Mouse (Mus musculus) limb, embryonic 15.5 days (tissue): ENCODE data around the gene Itpkb. TPM values are rescaled to one million over a fixed set of nuclear protein-coding genes. Genes with fewer than 3 reads are reported as not detected.

Experiments used
- ATAC-seq: fragments of 200-750 bp; cut with Nextera tagmentation; 2 replicates; pipeline ENCODE4 v1.8.0; 2017; ENCODE audit warnings: low read depth, moderate TSS enrichment; ENCODE audit not compliant: insufficient number of reproducible peaks, low FRiP score, low TSS enrichment
- H3K27ac ChIP-seq: fragments of 300-500 bp; sonication (generic); 2 replicates; pipeline ENCODE4 v1.5.1; 2015; ENCODE audit warnings: moderate library complexity, mild to moderate bottlenecking, inconsistent platforms
- H3K27me3 ChIP-seq: fragments of 300-500 bp; sonication (generic); 2 replicates; pipeline ENCODE4 v1.6.1; 2015; ENCODE audit warnings: inconsistent platforms
- H3K36me3 ChIP-seq: fragments of 300-500 bp; sonication (generic); 2 replicates; pipeline ENCODE4 v1.6.1; 2015; ENCODE audit warnings: inconsistent platforms
- H3K4me1 ChIP-seq: fragments of 300-500 bp; sonication (generic); 2 replicates; pipeline ENCODE4 v1.6.1; 2015; ENCODE audit warnings: inconsistent platforms
- H3K4me2 ChIP-seq: fragments of 300-500 bp; sonication (generic); 2 replicates; pipeline ENCODE4 v1.6.1; 2015; ENCODE audit warnings: mild to moderate bottlenecking, inconsistent platforms
- H3K4me3 ChIP-seq: fragments of 300-500 bp; sonication (generic); 2 replicates; pipeline ENCODE4 v1.5.1; 2015; ENCODE audit warnings: mild to moderate bottlenecking, inconsistent platforms
- H3K9ac ChIP-seq: fragments of 300-500 bp; sonication (generic); 2 replicates; pipeline ENCODE4 v1.6.1; 2015; ENCODE audit warnings: inconsistent platforms
- H3K9me3 ChIP-seq: fragments of 300-500 bp; sonication (generic); 2 replicates; pipeline ENCODE4 v1.6.1; 2016; ENCODE audit warnings: inconsistent platforms
- WGBS: fragments of 180-500 bp; shearing (Covaris S2); methylation state at CpG from one replicate; pipeline ENCODE4 v1.1.7; 2015; 5-methylcytosine and 5-hydroxymethylcytosine counted together
- polyA plus RNA-seq: library from polyadenylated mRNA; unstranded; fragments of >200 nt; fragmentation: Nextera tagmentation; extraction: Ambion mirVana; gene quantifications from 2 replicates; pipeline ENCODE4 v1.2.1, GENCODE M21; 2015

Itpkb gene
- polyA plus RNA-seq, 1 experiment from 2014 or later, result 15.1 TPM

DNA sequence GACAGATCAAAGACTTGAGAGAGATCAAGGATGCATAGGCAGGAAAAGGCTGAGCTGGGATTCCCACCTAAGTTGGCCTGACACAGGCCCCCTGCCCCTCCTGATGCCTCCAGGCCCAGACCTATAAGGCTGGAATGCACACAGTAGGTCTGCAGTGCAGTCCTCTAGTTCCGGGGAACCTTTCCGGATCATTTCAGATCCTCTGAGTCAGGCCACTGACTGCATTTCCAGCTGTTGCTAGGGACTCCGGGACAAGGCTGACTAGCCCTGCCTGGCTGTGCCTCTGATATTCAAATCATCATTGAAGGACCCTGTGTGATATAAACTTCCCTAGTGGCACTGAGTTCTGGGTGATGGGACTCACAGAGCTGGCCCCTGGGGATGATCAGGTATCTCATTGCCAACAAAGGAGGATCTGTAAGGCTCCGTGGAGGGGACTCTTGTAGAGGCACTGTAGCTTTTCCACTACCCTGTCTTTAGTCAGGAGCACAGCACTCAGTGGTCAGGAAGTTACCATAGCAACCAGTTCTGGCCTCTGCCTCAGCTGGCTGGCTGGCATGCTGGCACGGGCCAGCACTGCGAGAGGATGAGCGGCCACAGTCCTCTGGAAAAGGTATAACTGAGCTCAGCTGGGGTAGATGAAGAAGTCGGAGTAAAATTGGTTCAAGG, 90.3 kb downstream of the Itpkb start:
- Histone ChIP-seq H3K36me3 (peaks cover 64% of the 10 kb centered on the region), H3K9me3 (no peaks in the 10 kb centered on the region), H3K4me3 (no peak overlapping the region), H3K27ac (peak overlapping the region; percentile 22), H3K9ac (no peak overlapping the region), H3K4me2 (no peak overlapping the region), H3K27me3 (no peaks in the 10 kb centered on the region), H3K4me1 (peaks cover 20% of the 10 kb centered on the region)
- no peak for ATAC-seq
- 57% methylated on average over 8 of the region's 8 CpGs for WGBS

DNA sequence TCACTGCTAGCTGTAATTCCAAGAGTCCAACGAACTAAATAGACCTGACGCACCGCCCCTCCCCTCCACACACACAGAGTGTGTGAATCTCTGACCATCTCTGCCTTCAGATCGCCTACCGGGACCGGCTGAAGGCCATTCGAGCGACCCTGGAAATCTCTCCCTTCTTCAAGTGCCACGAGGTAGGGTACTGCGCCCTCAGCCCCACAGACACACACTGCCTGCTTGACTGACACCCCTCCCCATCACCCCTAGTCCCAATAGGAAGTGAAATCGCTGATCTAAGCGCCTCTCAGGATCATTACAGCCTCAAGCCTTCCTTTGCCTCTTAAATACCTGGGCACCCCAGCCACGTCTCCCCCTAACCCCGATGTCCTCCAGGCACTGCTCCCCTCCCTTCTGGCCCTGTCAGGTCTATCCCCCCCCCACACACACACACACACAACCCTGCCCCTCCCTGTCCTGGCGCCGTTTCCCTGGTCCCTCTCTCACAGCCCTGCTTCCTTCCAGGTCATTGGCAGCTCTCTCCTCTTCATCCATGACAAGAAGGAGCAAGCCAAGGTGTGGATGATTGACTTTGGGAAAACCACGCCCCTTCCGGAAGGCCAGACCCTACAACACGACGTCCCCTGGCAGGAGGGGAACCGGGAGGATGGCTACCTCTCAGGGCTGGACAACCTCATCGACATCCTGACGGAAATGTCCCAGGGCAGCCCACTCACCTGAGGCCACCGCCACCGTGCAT, 91.1 kb downstream of the Itpkb start:
- H3K4me3 ChIP-seq, result no peak overlapping the region
- H3K9me3 ChIP-seq, result no peaks in the 10 kb centered on the region
- no peak for ATAC-seq
- no peak overlapping the region for H3K4me2 ChIP-seq
- H3K9ac ChIP-seq, result no peak overlapping the region
- 66% methylated on average over 25 of the region's 25 CpGs for WGBS
- H3K4me1 ChIP-seq, result peaks cover 20% of the 10 kb centered on the region
- no peaks in the 10 kb centered on the region for H3K27me3 ChIP-seq
- peaks cover 57% of the 10 kb centered on the region for H3K36me3 ChIP-seq
- no peak overlapping the region; the same call in 1 of the 2 replicates for H3K27ac ChIP-seq

DNA sequence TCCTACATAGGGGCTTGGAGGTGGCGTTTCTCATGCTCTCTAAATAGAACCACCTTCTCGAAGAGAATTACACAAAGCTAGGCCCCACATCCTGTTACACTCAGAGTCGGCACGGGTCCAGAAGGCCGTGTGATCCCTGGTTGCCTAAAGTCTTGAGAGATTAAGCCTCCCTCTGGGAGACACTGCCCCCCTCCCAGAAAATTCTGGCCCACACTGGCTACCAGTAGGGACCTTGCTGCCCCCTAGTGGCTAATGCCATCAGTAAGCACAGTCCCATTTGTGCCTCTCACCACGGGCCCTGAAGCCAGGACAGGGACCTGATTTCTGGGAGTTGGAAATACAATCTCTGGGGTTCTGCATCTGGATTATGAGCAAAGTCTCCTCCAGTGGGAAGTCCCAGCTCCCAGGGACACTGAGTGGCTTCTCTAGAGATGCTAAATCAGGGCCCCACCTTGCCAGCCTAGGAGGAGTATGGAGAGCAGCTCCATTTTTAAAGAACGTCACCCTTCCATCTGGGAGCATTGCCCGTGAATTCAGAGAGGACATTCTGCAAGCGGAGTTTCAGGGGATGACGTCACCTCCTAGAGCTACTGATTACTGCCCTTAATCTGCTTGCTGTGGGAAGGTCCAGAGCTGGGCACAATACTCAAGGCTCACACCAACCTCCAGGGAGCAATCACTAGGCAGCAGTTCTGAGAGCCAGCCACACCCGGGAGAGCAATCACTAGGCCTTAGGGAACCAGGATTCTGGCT, 92.0 kb downstream of the Itpkb start:
- Histone ChIP-seq H3K4me3 (no peak overlapping the region), H3K27ac (peak overlapping the region; percentile 14; the same call in 1 of the 2 replicates), H3K27me3 (no peaks in the 10 kb centered on the region), H3K4me2 (no peak overlapping the region), H3K36me3 (peaks cover 51% of the 10 kb centered on the region), H3K4me1 (peaks cover 20% of the 10 kb centered on the region), H3K9ac (no peak overlapping the region), H3K9me3 (no peaks in the 10 kb centered on the region)
- 29% methylated on average over 11 of the region's 11 CpGs for WGBS
- 0 out of 2 replicates have a peak, but pooled peaks have one; percentile 5 for ATAC-seq

DNA sequence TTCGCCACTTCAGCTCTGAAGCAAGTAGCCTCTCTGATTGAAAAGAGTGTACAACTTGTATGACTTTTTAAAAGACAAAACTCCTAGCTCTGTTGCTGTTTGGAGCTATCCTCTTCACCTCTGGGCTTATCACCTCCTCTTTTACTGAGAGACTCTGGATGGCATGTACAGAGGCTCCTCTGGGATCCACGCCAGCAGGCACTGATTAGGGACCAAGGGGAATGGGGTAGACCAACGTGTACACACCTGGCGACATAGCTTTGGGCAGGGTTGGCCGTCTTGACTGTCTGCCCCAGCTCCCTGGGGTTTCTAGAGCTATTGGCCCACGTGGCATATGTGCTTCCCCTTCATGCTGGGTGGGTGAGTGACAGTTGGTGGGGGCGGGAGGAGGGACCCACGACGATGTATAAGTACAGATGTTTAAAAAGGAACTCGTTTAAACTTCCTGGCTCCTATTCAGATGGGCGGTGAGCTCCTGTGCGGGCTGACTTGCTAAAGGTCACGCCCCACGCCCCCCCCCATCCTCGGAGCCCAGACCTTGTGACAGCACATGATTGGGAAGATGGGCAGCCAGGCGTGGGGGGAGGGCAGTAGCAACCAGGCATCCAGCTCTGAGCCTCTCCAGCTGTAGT, 92.8 kb downstream of the Itpkb start:
- H3K9ac ChIP-seq, result no peak overlapping the region
- peaks cover 29% of the 10 kb centered on the region for H3K4me1 ChIP-seq
- no peak overlapping the region for H3K4me2 ChIP-seq
- no peak overlapping the region for H3K4me3 ChIP-seq
- no peak for ATAC-seq
- H3K9me3 ChIP-seq, result no peaks in the 10 kb centered on the region
- H3K27ac ChIP-seq, result no peak overlapping the region
- peaks cover 45% of the 10 kb centered on the region for H3K36me3 ChIP-seq
- 48% methylated on average over 16 of the region's 16 CpGs for WGBS
- H3K27me3 ChIP-seq, result no peaks in the 10 kb centered on the region

DNA sequence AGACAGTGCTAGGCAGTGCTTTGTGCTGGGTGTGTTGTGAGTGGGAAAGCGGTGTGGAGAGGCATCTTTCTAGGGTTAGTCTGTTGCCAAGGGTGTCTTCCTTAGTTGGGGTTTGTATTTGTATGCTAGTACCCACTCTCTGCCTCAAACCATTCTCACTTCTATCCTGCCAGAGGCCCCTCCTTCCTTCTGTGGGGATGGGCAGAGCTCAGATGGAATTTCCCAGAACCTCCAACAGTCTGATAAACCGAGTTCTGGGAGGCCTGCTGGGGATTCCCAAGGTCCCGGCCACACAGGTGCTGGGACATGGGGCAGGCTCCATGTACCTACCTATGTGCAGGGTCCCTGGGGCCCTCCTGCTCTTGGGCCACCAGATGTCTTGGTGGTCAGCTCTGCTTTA, 93.6 kb downstream of the Itpkb start:
- H3K9me3 ChIP-seq, result no peaks in the 10 kb centered on the region
- H3K9ac ChIP-seq, result no peak overlapping the region
- WGBS, result 71% methylated on average over 3 of the region's 3 CpGs
- H3K27ac ChIP-seq, result no peak overlapping the region
- no peaks in the 10 kb centered on the region for H3K27me3 ChIP-seq
- peaks cover 36% of the 10 kb centered on the region for H3K4me1 ChIP-seq
- no peak for ATAC-seq
- H3K4me2 ChIP-seq, result no peak overlapping the region
- H3K36me3 ChIP-seq, result peaks cover 37% of the 10 kb centered on the region
- H3K4me3 ChIP-seq, result no peak overlapping the region

DNA sequence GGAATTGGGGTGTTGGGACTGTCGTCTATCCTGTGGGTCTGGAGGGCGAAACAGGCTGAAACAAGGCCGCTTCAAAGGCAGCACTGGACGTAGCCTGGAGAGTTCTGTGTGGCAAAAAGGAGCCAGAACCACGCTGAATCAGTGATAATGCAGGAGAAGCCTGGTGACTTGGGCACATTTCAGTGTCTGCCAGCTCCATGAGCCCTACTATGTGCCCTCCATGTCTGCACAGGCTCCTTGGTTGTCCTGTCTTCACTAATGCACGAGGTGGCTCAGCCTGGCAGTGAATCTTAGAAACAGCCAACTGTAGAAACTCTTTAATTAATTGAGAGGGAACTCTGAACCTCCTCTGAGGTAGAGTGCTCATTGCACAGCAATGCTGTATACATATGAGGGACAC, 96.1 kb downstream of the Itpkb start:
- H3K27ac ChIP-seq, result no peak overlapping the region
- H3K27me3 ChIP-seq, result no peaks in the 10 kb centered on the region
- no peaks in the 10 kb centered on the region for H3K9me3 ChIP-seq
- no peak overlapping the region for H3K4me2 ChIP-seq
- WGBS, result 79% methylated on average over 6 of the region's 6 CpGs
- no peak overlapping the region for H3K9ac ChIP-seq
- no peak for ATAC-seq
- peaks cover 13% of the 10 kb centered on the region; the same call in 1 of the 2 replicates for H3K36me3 ChIP-seq
- H3K4me1 ChIP-seq, result peaks cover 32% of the 10 kb centered on the region
- no peak overlapping the region for H3K4me3 ChIP-seq

DNA sequence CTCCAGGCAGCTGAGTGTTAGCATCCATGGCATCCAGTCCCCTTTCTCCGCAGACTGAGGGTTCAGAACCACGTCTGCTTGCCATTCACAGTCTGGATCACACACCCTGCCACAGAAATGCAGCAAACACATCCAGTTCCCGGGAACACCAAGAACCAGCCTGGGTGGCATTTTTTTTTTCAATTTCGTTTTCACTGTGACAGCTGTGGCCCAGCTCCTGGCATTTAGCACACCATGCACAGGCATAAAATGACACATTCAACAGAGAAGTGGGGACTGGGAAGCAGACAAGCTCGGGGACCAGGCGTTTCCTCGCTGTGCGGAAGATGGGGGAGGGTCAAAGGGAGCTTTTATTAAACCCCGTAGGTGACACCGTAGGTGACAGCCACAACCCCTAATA, 97.4 kb downstream of the Itpkb start:
- WGBS, result 36% methylated on average over 10 of the region's 10 CpGs
- Histone ChIP-seq H3K4me3 (no peak overlapping the region), H3K4me1 (peaks cover 25% of the 10 kb centered on the region), H3K27me3 (no peaks in the 10 kb centered on the region), H3K27ac (0 out of 2 replicates have a peak overlapping the region, but pooled peaks have one; percentile 23), H3K36me3 (peaks cover 9% of the 10 kb centered on the region; the same call in 1 of the 2 replicates), H3K9ac (no peak overlapping the region), H3K9me3 (no peaks in the 10 kb centered on the region), H3K4me2 (no peak overlapping the region)
- no peak for ATAC-seq

DNA sequence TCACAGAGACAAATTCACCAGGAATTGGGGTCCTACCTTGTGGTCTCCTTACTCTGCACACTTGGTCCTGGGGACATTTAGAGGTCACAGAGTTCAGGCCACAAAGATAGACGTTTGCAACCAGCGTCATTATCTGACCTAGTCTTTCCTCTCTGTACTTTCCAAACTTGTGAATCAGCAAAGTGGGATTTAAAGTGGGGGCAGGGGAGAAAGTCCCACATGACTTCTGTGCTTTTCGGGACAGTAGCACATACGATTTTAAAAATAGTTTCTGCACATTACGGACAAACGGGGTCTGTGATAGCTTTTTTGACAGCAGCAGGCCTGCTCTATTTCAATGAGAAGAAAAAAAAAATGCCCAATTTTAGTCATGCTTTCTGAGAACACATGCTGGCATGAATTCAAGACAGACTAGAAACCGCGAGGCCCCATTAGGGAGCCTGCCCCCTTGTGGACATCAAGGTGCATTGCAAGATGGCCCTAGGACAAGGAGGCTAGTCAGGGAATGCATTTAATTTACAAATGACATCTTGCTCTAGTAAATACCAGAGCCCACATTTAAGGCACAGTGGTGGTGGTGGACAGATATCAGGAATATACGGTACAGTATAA, 97.9 kb downstream of the Itpkb start:
- no peak overlapping the region for H3K9ac ChIP-seq
- H3K27ac ChIP-seq, result peak overlapping the region; percentile 43; the same call in 1 of the 2 replicates
- H3K9me3 ChIP-seq, result no peaks in the 10 kb centered on the region
- no peaks in the 10 kb centered on the region for H3K27me3 ChIP-seq
- no peak for ATAC-seq
- no peak overlapping the region for H3K4me3 ChIP-seq
- H3K4me2 ChIP-seq, result 0 out of 2 replicates have a peak overlapping the region, but pooled peaks have one; percentile 8
- H3K4me1 ChIP-seq, result peaks cover 31% of the 10 kb centered on the region
- H3K36me3 ChIP-seq, result peaks cover 9% of the 10 kb centered on the region; the same call in 1 of the 2 replicates
- 17% methylated on average over 9 of the region's 9 CpGs for WGBS

DNA sequence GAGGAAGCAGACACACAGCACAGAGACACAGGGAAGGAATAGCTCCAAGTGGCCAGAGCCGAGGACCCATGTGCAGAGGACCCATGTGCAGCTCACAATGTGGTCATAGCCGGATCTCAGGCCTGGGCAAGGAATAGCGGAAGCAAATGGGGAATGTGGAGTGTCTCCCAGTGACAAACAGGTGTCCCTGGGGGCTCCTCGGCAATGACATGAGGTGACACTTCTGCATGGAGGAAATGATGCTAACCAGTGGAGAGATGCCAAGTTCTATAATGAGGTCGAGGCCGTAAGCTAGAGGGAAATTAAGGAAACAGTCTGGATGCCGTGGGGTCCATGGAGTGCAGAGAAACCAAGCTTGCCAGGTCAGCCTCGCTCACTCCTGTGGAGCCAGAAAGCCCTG, 98.6 kb downstream of the Itpkb start:
- no peaks in the 10 kb centered on the region for H3K9me3 ChIP-seq
- WGBS, result 70% methylated on average over 8 of the region's 8 CpGs

DNA sequence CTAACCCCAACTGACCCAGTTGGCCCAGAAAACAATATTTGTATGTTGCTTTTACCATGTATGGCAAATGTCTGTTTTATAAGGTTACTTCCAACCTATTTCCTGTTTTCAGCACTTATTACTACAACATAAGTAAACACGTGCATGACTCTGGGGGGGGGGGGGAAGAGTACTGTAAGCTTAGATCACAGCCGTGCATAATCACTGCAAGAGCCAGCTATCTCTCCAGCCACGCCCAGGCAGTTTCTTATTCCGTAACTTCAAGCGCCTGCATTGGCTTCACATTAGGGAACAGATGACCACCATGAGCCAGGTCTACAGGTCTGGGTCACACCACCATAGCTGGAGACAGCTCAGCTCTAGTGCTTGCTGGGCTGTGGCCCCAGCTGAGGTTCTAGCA, 99.5 kb downstream of the Itpkb start:
- no peak for ATAC-seq
- WGBS, result 71% methylated on average over 5 of the region's 5 CpGs

More for the DNA sequence above, 98.6 kb downstream of the Itpkb start:
- Histone ChIP-seq H3K27me3 (no peaks in the 10 kb centered on the region), H3K4me1 (peaks cover 37% of the 10 kb centered on the region), H3K27ac (peak overlapping the region; percentile 43; the same call in 1 of the 2 replicates), H3K4me3 (no peak overlapping the region), H3K4me2 (no peak overlapping the region), H3K36me3 (peaks cover 7% of the 10 kb centered on the region; the same call in 1 of the 2 replicates), H3K9ac (no peak overlapping the region)
- no peak for ATAC-seq

DNA sequence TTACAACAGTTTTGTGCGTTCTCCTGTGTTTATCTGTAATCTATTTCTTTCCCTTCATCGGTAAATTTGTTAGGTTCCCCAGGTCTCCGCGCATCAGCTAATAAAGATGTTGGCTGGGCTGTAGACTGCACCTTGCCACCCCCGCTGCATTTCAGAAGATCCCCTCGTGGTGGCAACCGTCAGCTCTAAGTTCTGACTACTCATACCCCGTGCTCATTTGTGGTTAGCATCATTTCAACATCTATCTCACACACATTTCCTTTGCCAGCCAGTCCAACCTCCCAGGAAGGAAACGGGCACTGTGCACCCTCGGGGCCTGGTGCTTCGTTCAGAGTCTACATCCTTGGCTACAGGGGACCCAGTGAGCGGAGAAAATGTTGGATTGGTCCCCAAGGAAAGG, 101.5 kb downstream of the Itpkb start:
- 65% methylated on average over 12 of the region's 12 CpGs for WGBS
- H3K27ac ChIP-seq, result no peak overlapping the region
- no peak overlapping the region for H3K4me2 ChIP-seq
- no peak overlapping the region for H3K9ac ChIP-seq
- H3K36me3 ChIP-seq, result no peaks in the 10 kb centered on the region
- ATAC-seq, result no peak
- 0 out of 2 replicates have a peak, but pooled peaks cover 3% of the 10 kb centered on the region for H3K27me3 ChIP-seq
- H3K4me1 ChIP-seq, result peaks cover 47% of the 10 kb centered on the region
- no peak overlapping the region for H3K4me3 ChIP-seq
- no peaks in the 10 kb centered on the region for H3K9me3 ChIP-seq

More for the DNA sequence above, 99.5 kb downstream of the Itpkb start:
- Histone ChIP-seq H3K27me3 (no peaks in the 10 kb centered on the region), H3K9ac (no peak overlapping the region), H3K4me2 (no peak overlapping the region), H3K9me3 (no peaks in the 10 kb centered on the region), H3K4me1 (peaks cover 43% of the 10 kb centered on the region), H3K4me3 (no peak overlapping the region), H3K36me3 (no peaks in the 10 kb centered on the region), H3K27ac (no peak overlapping the region)
